Mouse (Mus musculus): ENCODE measurements around the gene Pikfyve. TPM values are rescaled to one million over a fixed set of nuclear protein-coding genes. Genes with fewer than 3 reads are reported as not detected.

The Pikfyve gene
- polyA plus RNA-seq, 1 experiment from 2014 or later = 8.8 TPM

DNA sequence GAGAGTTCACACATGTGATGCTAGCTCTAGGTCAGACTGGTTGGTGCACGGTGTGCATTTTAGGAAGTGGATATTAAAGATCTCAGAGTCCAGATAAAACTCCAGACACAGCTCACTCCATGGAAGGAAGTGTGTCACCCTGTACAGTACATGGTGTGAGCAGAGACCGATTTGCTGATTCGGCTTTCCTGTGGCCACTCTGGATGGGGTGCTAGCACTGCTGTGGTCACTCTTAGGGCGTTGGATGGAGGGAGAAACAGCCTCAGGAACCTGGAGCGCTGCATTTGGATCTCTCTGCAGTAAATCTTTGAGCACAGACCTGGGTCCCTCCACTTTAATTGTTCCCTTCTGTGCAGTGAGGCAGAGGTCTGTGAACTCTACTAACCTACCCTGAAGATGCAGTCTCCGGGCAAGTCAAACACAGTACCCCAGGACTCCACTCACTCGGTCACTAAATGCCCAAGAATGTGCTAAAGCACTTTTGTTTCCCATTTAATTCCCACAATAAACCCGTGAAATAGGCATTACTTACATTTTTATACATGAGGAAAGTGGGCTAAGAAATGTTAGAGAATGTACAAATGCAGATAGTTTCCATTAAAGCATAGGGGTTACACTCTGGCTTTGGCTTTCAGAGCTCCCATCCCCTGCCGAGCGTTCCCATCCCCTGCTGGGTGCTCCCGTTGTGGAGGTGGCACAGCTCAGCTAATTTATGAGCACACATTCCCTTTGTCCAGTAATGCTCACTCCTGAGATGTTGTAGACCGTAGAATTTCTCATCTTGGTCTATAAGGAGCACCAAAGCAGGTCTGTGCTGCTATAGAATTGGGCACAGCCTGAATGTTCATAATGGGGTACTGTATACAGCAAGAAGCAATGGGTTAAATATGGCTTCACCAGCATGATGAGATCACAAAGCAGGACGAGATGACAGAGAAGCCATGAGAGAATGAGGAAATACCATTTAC lies 127.9 kb downstream of the Pikfyve start:
- Histone ChIP-seq H3K27ac (ENCODE audit: low read length) (no peak overlapping the region), H3K4me3 (ENCODE audit: low read length) (no peak overlapping the region), H3K9me3 (ENCODE audit: control insufficient read depth, low read length) (no peaks in the 10 kb centered on the region), H3K36me3 (ENCODE audit: control insufficient read depth, insufficient read depth, low read length) (no peaks in the 10 kb centered on the region), H3K4me1 (replicated peaks; ENCODE audit: control insufficient read depth, insufficient read depth, low read length) (no peaks in the 10 kb centered on the region), H3K4me2 (ENCODE audit: low read depth, low read length) (no peak overlapping the region), H3K9ac (ENCODE audit: low read length) (no peak overlapping the region), H3K27me3 (ENCODE audit: control insufficient read depth, insufficient read depth, low read depth, low read length) (peaks cover 12% of the 10 kb centered on the region)
- WGBS = 63% methylated on average over 13 of the region's 13 CpGs
- no peak for ATAC-seq (ENCODE audit: low read depth)

DNA sequence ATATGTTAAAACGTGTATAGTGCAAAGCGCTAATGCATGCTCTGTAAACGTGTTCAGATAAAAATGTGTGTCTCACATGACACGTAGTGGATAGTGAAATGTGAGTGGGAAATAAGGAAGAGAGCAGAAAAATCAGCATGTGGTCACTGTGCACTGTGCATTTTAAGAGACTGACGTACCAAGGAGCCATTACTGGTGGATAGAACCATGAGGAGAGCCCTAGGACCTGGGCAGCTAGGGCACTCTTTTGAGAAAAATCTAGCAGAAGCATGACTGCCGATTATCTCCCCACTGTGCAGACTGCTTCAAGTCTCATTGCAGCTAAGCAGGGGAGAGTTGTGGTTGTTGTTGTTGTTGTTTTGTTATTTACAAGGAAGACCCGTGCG lies 128.5 kb downstream of the Pikfyve start:
- no peaks in the 10 kb centered on the region for H3K36me3 ChIP-seq (ENCODE audit: control insufficient read depth, insufficient read depth, low read length)
- WGBS = 77% methylated on average over 8 of the region's 8 CpGs
- no peaks in the 10 kb centered on the region for H3K4me1 ChIP-seq (replicated peaks; ENCODE audit: control insufficient read depth, insufficient read depth, low read length)
- H3K9ac ChIP-seq (ENCODE audit: low read length) = no peak overlapping the region
- H3K27ac ChIP-seq (ENCODE audit: low read length) = no peak overlapping the region
- no peak overlapping the region for H3K4me2 ChIP-seq (ENCODE audit: low read depth, low read length)
- H3K9me3 ChIP-seq (ENCODE audit: control insufficient read depth, low read length) = no peaks in the 10 kb centered on the region
- no peak overlapping the region for H3K4me3 ChIP-seq (ENCODE audit: low read length)
- H3K27me3 ChIP-seq (ENCODE audit: control insufficient read depth, insufficient read depth, low read depth, low read length) = peaks cover 12% of the 10 kb centered on the region
- no peak for ATAC-seq (ENCODE audit: low read depth)

Other genes with a start within 250 kb of the Pikfyve start
- gene Plekhm3, start 229.9 kb upstream of the Pikfyve start, polyA plus RNA-seq (2015; fragmentation: Nextera tagmentation; extraction: Ambion mirVana) = 6.0 and 10.1 TPM in 2 replicates
- gene Akr1cl, start 153.9 kb upstream of the Pikfyve start, polyA plus RNA-seq (2015; fragmentation: Nextera tagmentation; extraction: Ambion mirVana) = 0.26 and 0.33 TPM in 2 replicates
- not detected in 2 replicates for gene Cryge, start 135.5 kb upstream of the Pikfyve start, polyA plus RNA-seq (2015; fragmentation: Nextera tagmentation; extraction: Ambion mirVana)
- not detected in 2 replicates for gene Crygd, start 123.2 kb upstream of the Pikfyve start, polyA plus RNA-seq (2015; fragmentation: Nextera tagmentation; extraction: Ambion mirVana)
- gene Crygc, start 113.0 kb upstream of the Pikfyve start, polyA plus RNA-seq (2015; fragmentation: Nextera tagmentation; extraction: Ambion mirVana) = not detected in 2 replicates
- gene Crygb, start 104.4 kb upstream of the Pikfyve start, polyA plus RNA-seq (2015; fragmentation: Nextera tagmentation; extraction: Ambion mirVana) = not detected in 2 replicates
- not detected in 2 replicates for gene Cryga, start 83.3 kb upstream of the Pikfyve start, polyA plus RNA-seq (2015; fragmentation: Nextera tagmentation; extraction: Ambion mirVana)
- not detected in 2 replicates for gene Gm28845, start 67.1 kb upstream of the Pikfyve start, polyA plus RNA-seq (2015; fragmentation: Nextera tagmentation; extraction: Ambion mirVana)
- 0.15 and 0.21 TPM in 2 replicates for gene D630023F18Rik, start 63.5 kb upstream of the Pikfyve start, polyA plus RNA-seq (2015; fragmentation: Nextera tagmentation; extraction: Ambion mirVana)
- gene Idh1, start 183 bp upstream of the Pikfyve start, polyA plus RNA-seq (2015; fragmentation: Nextera tagmentation; extraction: Ambion mirVana) = 118 and 121 TPM in 2 replicates
- gene Pth2r, start 95.4 kb downstream of the Pikfyve start, polyA plus RNA-seq (2015; fragmentation: Nextera tagmentation; extraction: Ambion mirVana) = not detected in 2 replicates